Mouse (Mus musculus): ENCODE measurements around the gene Gm614. TPM values are rescaled to one million over a fixed set of nuclear protein-coding genes. Genes with fewer than 3 reads are reported as not detected.

The Gm614 gene
- 60.8 to 73.3 TPM (median 71.7 TPM) in 4 replicates for total RNA-seq (2023)

GRCm38 (mm10) chrX:101263892-101264291 is at the start of gene Gm614:
Gm614 (minus strand) TSS chrX:101263992.

GRCm38 (mm10) chrX:101299055-101299454 is 35.3 kb upstream of the Gm614 start, which contains the start of gene Nlgn3:
Nlgn3 (plus strand) TSS chrX:101299168.

GRCm38 (mm10) chrX:101273875-101274738 is 10.3 kb upstream of the Gm614 start, which contains the start of gene Med12:
Med12 (plus strand) TSS chrX:101274030.

GRCm38 (mm10) chrX:101268755-101269124 is 4.9 kb upstream of the Gm614 start, which contains the start of gene Gm20489:
Gm20489 (minus strand) TSS chrX:101269023.

GRCm38 (mm10) chrX:101268025-101268754 is 4.4 kb upstream of the Gm614 start, which contains the start of gene Il2rg:
Il2rg (minus strand) TSS chrX:101268255.

GRCm38 (mm10) chrX:101253952-101254729 is 9.7 kb downstream of the Gm614 start, which contains the start of gene Foxo4:
Foxo4 (plus strand) TSS chrX:101254528.

GRCm38 (mm10) chrX:101221834-101222795 is 41.7 kb downstream of the Gm614 start, which contains the start of gene Snx12:
Snx12 (minus strand) TSS chrX:101222563.

Other genes with a start within 250 kb of the Gm614 start
- gene Tex11, start 204.3 kb downstream of the Gm614 start, total RNA-seq (2023): 0.18 TPM in 1 of 4 replicates, not detected in the others
- gene Slc7a3, start 178.0 kb downstream of the Gm614 start, total RNA-seq (2023): 0.43 to 0.86 TPM (median 0.80 TPM) in 3 of 4 replicates, not detected in the other
- 36.5 to 51.4 TPM (median 45.7 TPM) in 4 replicates for gene Snx12, start 41.4 kb downstream of the Gm614 start, total RNA-seq (2023)
- 30.8 to 35.3 TPM (median 33.3 TPM) in 4 replicates for gene Foxo4, start 9.5 kb downstream of the Gm614 start, total RNA-seq (2023)
- gene Il2rg, start 4.3 kb upstream of the Gm614 start, total RNA-seq (2023): 556 to 625 TPM (median 571 TPM) in 4 replicates
- not detected in 4 replicates for gene Gm20489, start 5.0 kb upstream of the Gm614 start, total RNA-seq (2023)
- 165 to 200 TPM (median 175 TPM) in 4 replicates for gene Med12, start 10.0 kb upstream of the Gm614 start, total RNA-seq (2023)
- gene Nlgn3, start 35.2 kb upstream of the Gm614 start, total RNA-seq (2023): 0.48 to 1.6 TPM (median 0.58 TPM) in 3 of 4 replicates, not detected in the other
- not detected in 4 replicates for gene Gjb1, start 112.4 kb upstream of the Gm614 start, total RNA-seq (2023)
- gene Zmym3, start 156.9 kb upstream of the Gm614 start, total RNA-seq (2023): 35.5 to 39.5 TPM (median 38.5 TPM) in 4 replicates
- gene Nono, start 165.3 kb upstream of the Gm614 start, total RNA-seq (2023): 210 to 256 TPM (median 212 TPM) in 4 replicates
- 0.60 to 2.4 TPM (median 1.6 TPM) in 4 replicates for gene Itgb1bp2, start 185.1 kb upstream of the Gm614 start, total RNA-seq (2023)

Data from B cell, adult 62 days (primary cell).